Mouse (Mus musculus) R1 (cell line): Measurements from ENCODE around the gene Foxp1.

Experiments
- DNase-seq: peaks from one replicate; pipeline ENCODE4 v3.0.0-alpha.2; 2018; ENCODE audit warnings: low read depth, low spot score

The Foxp1 gene

GRCm38 (mm10) chr6:99285026-99285425 is 237.5 kb downstream of the Foxp1 start:
- DNase-seq: no peak

GRCm38 (mm10) chr6:99284019-99284418 is 238.5 kb downstream of the Foxp1 start:
- no peak for DNase-seq

GRCm38 (mm10) chr6:99282866-99283657 is 239.5 kb downstream of the Foxp1 start:
- no peak for DNase-seq

DNA sequence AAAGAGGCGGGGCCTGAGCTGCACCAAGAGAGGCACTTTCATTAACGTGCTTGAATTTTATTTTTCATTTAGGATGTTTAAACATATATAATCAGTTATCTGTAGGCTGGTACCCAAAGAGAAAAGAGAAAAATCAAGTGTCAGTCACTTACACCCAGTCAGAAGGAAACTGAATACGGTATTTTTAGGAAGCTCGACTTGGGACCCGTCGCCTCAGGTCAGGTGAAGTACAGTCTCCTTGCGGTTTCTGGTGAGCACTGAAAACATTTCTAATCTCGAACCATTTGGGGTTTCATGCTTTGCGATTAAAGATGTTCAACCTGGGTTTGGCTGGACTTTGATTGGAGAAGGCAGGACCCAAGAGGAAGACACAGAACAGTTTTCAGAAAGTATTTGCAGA is 241.1 kb downstream of the Foxp1 start:
- no peak for DNase-seq

DNA sequence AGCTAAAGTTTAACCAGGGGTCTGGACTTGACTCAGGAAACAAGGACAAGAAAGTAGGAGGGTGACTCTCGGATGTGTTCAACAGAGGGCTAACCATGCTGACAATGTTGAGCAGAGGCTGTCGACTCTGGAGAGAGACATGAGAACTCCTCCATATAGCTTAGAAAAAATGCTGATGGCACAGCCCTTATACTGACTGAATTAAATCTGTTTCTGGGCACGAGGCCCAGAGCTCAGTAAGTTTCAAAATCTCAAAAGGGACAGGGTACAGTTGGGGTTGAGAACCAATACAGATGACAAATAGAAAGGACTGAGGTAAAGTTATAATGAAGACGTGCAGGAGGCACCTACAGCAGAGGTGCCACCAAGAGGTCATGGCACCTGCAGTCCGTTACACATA is 241.9 kb downstream of the Foxp1 start:
- no peak for DNase-seq

DNA sequence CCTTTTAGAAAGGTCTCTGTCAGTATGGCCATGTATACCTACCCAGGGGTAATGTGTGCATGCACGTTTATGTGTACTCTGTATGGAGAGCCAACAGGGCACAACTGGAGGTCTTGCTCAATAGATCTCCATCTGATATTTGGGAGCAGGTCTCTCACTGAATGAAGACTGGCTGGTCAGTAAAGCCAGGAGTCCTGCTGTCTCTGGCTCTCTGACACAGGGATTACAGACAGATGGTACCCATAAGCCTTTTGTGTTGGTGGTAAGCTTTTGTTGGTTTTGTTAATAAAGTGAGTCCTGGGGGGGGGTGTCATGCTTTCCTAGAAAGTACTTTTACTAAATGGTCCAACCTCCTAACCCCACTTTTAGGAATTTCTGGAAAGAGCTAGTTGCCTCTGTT is 245.3 kb downstream of the Foxp1 start:
- no peak for DNase-seq

DNA sequence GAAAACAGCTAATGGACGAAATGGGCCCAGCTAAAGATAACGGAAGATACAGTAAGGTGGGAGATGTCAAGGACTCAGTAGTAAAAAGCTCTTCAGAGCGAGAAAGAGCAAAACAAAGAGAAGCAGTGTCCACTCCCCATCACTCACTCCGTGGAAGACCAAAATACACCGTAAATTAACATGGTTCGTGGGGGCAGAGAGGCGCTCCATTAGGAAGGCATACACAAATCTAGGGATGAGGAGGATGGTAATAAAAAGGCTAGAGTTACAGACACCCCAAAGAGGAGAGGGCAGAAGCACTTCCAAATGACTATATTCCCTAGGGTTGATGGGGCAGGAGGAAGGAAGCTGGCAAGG is 246.2 kb downstream of the Foxp1 start:
- no peak for DNase-seq

GRCm38 (mm10) chr6:99275381-99276296 is 246.9 kb downstream of the Foxp1 start:
- no peak for DNase-seq

GRCm38 (mm10) chr6:99274667-99275066 is 247.9 kb downstream of the Foxp1 start:
- no peak for DNase-seq

GRCm38 (mm10) chr6:99274222-99274621 is 248.3 kb downstream of the Foxp1 start:
- DNase-seq: no peak

- DNase-seq: no peak
Measured at GRCm38 (mm10) chr6:99273177-99273576, 249.3 kb downstream of the Foxp1 start.

DNA sequence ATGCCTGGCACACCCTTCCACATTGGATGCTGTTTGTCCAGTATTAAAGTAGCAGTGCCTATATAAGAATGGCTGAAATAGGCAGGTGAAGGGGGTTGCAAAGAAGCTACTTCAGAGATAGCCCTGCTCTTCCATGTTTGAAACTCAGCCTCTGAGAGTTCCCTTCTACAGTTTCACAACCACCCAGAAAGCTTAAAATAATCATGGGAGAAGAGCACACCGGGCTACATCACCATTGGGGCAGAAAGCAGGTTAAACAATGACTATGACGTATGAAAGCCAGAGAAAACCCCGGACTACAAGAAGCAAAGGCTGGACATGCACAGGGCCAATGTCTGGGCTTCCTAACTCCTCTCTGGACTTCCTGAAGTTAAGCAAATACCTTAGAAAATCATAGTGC is 250.3 kb downstream of the Foxp1 start:
- DNase-seq: no peak

GRCm38 (mm10) chr6:99271741-99272140 is 250.8 kb downstream of the Foxp1 start:
- no peak for DNase-seq

DNA sequence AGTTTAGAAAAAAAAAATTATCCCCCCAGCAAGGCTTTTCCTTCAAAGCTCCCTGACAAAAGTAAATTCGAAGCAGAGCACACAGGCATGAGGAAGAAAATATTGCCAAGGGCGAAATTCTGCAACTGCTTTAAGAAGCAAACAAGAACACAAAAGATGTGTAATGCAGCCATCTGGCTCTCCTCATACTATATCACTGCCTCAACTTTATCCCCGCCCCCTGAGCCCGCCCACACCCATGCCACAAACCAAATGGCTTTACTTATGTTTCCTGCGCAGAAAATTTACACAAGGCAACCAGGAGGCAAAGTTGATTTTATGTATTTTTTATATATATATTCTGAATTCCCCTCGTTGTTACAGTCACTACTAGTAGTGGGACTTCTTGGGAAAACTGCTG is 252.6 kb downstream of the Foxp1 start:
- no peak for DNase-seq

GRCm38 (mm10) chr6:99268171-99269061 is 254.1 kb downstream of the Foxp1 start:
- DNase-seq: no peak

GRCm38 (mm10) chr6:99265945-99266656 is 256.4 kb downstream of the Foxp1 start:
- peak; percentile 86 for DNase-seq

GRCm38 (mm10) chr6:99265173-99265572 is 257.3 kb downstream of the Foxp1 start:
- DNase-seq: no peak

GRCm38 (mm10) chr6:99264192-99265093 is 258.1 kb downstream of the Foxp1 start:
- DNase-seq: no peak

DNA sequence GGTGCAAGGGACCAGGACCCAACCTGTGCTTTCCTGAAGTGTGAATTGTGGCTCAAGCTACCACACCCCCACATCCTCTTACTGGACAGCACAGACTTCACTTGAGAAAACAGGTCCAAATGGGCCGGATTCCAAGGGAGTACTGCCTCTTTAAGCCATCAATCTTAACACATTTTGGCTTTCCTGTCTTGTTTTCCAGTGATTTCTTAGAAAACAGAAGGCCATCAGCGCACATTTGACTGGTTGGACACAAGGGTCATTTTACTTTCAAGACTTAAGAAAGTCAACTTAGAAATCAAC is 258.7 kb downstream of the Foxp1 start:
- no peak for DNase-seq
